Mouse (Mus musculus): ENCODE measurements at regions not wholly inside any gene's neighbourhood (a gene's known extent, or its start where the extent isn't known, plus 50 kb on each side); places are given as distances from the start of the nearest gene placed in this dataset.
"Not testable (repeated sequence)": the region's sequence is repeated elsewhere in the genome, so short reads cannot be mapped to it uniquely, and the experiment has no call there.

GRCm38 (mm10) chr9:78769168-78769567, 153.8 kb downstream of the Cd109 start:
- DNase-seq (ENCODE audit: low read depth, low spot score): no peak

- no peak for DNase-seq (ENCODE audit: low read depth, low spot score)
Measured at GRCm38 (mm10) chr9:78773936-78774335, 158.6 kb downstream of the Cd109 start.

- DNase-seq (ENCODE audit: low read depth, low spot score): peak; percentile 9
Measured at GRCm38 (mm10) chr9:78775462-78775861, 160.1 kb downstream of the Cd109 start.

GRCm38 (mm10) chr9:78780595-78780994, 165.2 kb downstream of the Cd109 start:
- no peak for DNase-seq (ENCODE audit: low read depth, low spot score)

- DNase-seq (ENCODE audit: low read depth, low spot score): no peak
Measured at GRCm38 (mm10) chr9:78782297-78782696, 167.0 kb downstream of the Cd109 start.

GRCm38 (mm10) chr9:78782860-78783259, 167.5 kb downstream of the Cd109 start:
- DNase-seq (ENCODE audit: low read depth, low spot score): no peak

GRCm38 (mm10) chr9:78787866-78788265, 172.5 kb downstream of the Cd109 start:
- no peak for DNase-seq (ENCODE audit: low read depth, low spot score)

GRCm38 (mm10) chr9:78789703-78790102, 174.4 kb downstream of the Cd109 start:
- DNase-seq (ENCODE audit: low read depth, low spot score): no peak

GRCm38 (mm10) chr9:78790155-78790554, 174.8 kb downstream of the Cd109 start:
- no peak for DNase-seq (ENCODE audit: low read depth, low spot score)

GRCm38 (mm10) chr9:78795801-78796200, 180.5 kb downstream of the Cd109 start:
- no peak for DNase-seq (ENCODE audit: low read depth, low spot score)

GRCm38 (mm10) chr9:78817221-78817620, 201.9 kb downstream of the Cd109 start:
- DNase-seq (ENCODE audit: low read depth, low spot score): no peak

- not testable (repeated sequence) for DNase-seq (ENCODE audit: low read depth, low spot score)
Measured at GRCm38 (mm10) chr9:78821554-78822212, 206.3 kb downstream of the Cd109 start.

- no peak for DNase-seq (ENCODE audit: low read depth, low spot score)
Measured at GRCm38 (mm10) chr9:78844969-78845683, 229.8 kb downstream of the Cd109 start.

- no peak for DNase-seq (ENCODE audit: low read depth, low spot score)
Measured at GRCm38 (mm10) chr9:78846110-78846509, 230.8 kb downstream of the Cd109 start.

- no peak for DNase-seq (ENCODE audit: low read depth, low spot score)
Measured at GRCm38 (mm10) chr9:78847890-78848563, 232.7 kb downstream of the Cd109 start.

- DNase-seq (ENCODE audit: low read depth, low spot score): not testable (repeated sequence)
Measured at GRCm38 (mm10) chr9:78848564-78848893, 233.2 kb downstream of the Cd109 start.

- DNase-seq (ENCODE audit: low read depth, low spot score): no peak
Measured at GRCm38 (mm10) chr9:78856981-78857380, 241.6 kb downstream of the Cd109 start.

- DNase-seq (ENCODE audit: low read depth, low spot score): no peak
Measured at GRCm38 (mm10) chr9:78859956-78860355, 244.6 kb downstream of the Cd109 start.

GRCm38 (mm10) chr9:78872561-78872960, 257.2 kb downstream of the Cd109 start:
- DNase-seq (ENCODE audit: low read depth, low spot score): no peak

GRCm38 (mm10) chr9:78879955-78880642, 264.8 kb downstream of the Cd109 start:
- no peak for DNase-seq (ENCODE audit: low read depth, low spot score)

- DNase-seq (ENCODE audit: low read depth, low spot score): no peak
Measured at GRCm38 (mm10) chr9:78880643-78881306, 265.4 kb downstream of the Cd109 start.
